Mouse (Mus musculus): Measurements from ENCODE around the gene Svip.

- TF ChIP-seq CTCF (IDR thresholded peaks at IDR 0.05; ENCODE audit: low read depth) (no peak), EP300 (IDR thresholded peaks at IDR 0.05; ENCODE audit: low read depth) (no peak)
These were observed 20.1 kb downstream of the Svip start for GRCm38 (mm10) chr7:51985763-51986162.
